Mouse (Mus musculus) ES-E14 (cell line): Measurements from ENCODE around the gene Gpr35. TPM values are rescaled to one million over a fixed set of nuclear protein-coding genes. Genes with fewer than 3 reads are reported as not detected.

Experiments used
- DNase-seq: peaks from one replicate; pipeline ENCODE4 v3.0.0-alpha.2; 2013; ENCODE audit warnings: low read depth, low spot score
- H3K27ac ChIP-seq: 2 replicates; pipeline ENCODE4 v1.5.1; 2012; ENCODE audit warnings: low read depth, mild to moderate bottlenecking, low read length, moderate library complexity, mixed read lengths; ENCODE audit not compliant: poor library complexity, insufficient read depth, severe bottlenecking
- H3K36me3 ChIP-seq: 2 replicates; pipeline ENCODE4 v1.6.1; 2012; ENCODE audit warnings: mild to moderate bottlenecking, low read length, moderate library complexity, mixed read lengths; ENCODE audit not compliant: control insufficient read depth, poor library complexity, insufficient read depth, severe bottlenecking
- H3K4me1 ChIP-seq, 2 experiments: fragments of 150-350 bp in 1 of 2; sonication (generic) in 1 of 2; 2 replicates each; pipeline ENCODE4 v1.6.1; 2012; ENCODE audit warnings: low read length in 2 of 2, mild to moderate bottlenecking in 1 of 2, mixed read lengths in 1 of 2; ENCODE audit not compliant: control insufficient read depth in 2 of 2, insufficient read depth in 2 of 2, poor library complexity in 1 of 2
- H3K4me3 ChIP-seq, 2 experiments: fragments of 150-350 bp in 1 of 2; sonication (generic) in 1 of 2; 2 replicates each; pipeline ENCODE4 v1.5.1; 2012; ENCODE audit warnings: low read length in 2 of 2, low read depth in 1 of 2, mild to moderate bottlenecking in 1 of 2, mixed read lengths in 1 of 2; ENCODE audit not compliant: insufficient read depth in 1 of 2, poor library complexity in 1 of 2, severe bottlenecking in 1 of 2
- H3K9ac ChIP-seq: 2 replicates; pipeline ENCODE4 v1.6.1; 2012; ENCODE audit warnings: low read depth, mild to moderate bottlenecking, low read length, mixed read lengths; ENCODE audit not compliant: poor library complexity, insufficient read depth, severe bottlenecking
- H3K9me3 ChIP-seq: fragments of 150-350 bp; sonication (generic); 2 replicates; pipeline ENCODE4 v1.6.1; 2012; ENCODE audit warnings: low read depth, mild to moderate bottlenecking, low read length; ENCODE audit not compliant: control insufficient read depth, insufficient read depth
- CHD2 ChIP-seq: IDR thresholded peaks from 2 replicates; pipeline ENCODE4 v1.6.1; 2014; ENCODE audit warnings: mild to moderate bottlenecking, low read depth, low read length, inconsistent platforms
- HCFC1 ChIP-seq: IDR thresholded peaks from 2 replicates; pipeline ENCODE4 v1.6.1; 2012; ENCODE audit warnings: low read length, inconsistent platforms, borderline replicate concordance; ENCODE audit not compliant: insufficient read depth
- MAFK ChIP-seq: IDR thresholded peaks from 2 replicates; pipeline ENCODE4 v1.6.1; 2014; ENCODE audit warnings: mild to moderate bottlenecking, low read depth, low read length, inconsistent platforms; ENCODE audit not compliant: insufficient read depth
- ZC3H11A ChIP-seq: IDR thresholded peaks from 2 replicates; pipeline ENCODE4 v1.6.1; 2012; ENCODE audit warnings: low read depth, mild to moderate bottlenecking, inconsistent platforms, low read length, borderline replicate concordance
- ZNF384 ChIP-seq: IDR thresholded peaks from 2 replicates; pipeline ENCODE4 v1.6.1; 2012; ENCODE audit warnings: low read depth, low read length, inconsistent platforms
- in situ Hi-C, 2 experiments: fragments of 600-800 bp; cut with MboI; formaldehyde crosslinking; loops; one replicate each; pipeline ENCODE4 v1.15.1; 2025; ENCODE audit warnings: low sequenced_read_pairs in 2 of 2, inconsistent platforms in 1 of 2; ENCODE audit not compliant: unreplicated experiment in 2 of 2
- total RNA-seq: library from RNA; depleted of rRNA; stranded (reverse); fragments of 300-350 nt; gene quantifications from 2 replicates; pipeline ENCODE4 v1.2.3, GENCODE M21; 2012

Gene Gpr35
- total RNA-seq, 1 experiment = 0.22 TPM

DNA sequence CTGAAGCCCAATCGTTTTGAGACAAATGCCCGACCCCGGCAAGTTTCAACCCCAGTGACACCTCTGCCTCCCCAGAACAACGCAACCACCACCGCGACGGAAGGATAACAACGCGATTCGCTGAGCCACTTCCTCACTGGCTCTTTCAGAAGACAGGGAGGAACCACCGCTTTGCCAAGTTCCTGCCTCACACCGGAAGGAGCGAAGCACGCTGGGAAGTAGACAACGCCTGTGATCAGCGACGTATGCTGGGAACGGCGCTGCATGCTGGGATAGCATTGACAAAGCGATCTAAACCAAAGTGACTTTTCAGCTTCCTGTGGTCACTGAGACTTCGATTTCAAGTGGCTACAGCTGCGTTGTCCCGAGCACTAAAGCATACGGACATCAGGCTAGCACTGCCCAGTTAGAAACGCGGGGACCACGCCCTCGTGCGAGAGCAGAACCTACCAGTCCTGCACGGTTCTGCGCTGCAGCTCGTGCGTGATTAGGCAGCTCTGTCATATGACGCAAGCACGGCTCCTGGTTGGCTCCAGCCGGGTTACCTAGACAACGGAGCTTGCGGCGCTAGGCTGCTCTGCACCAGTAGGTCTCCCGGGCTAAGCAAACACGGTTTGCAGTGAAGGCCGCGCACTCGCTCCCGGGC lies 16.4 kb upstream of the Gpr35 start, which contains the start of gene Capn10:
TSS of gene Capn10 (plus strand) at position 195 of the 646 bp plus-strand sequence.
- H3K9ac ChIP-seq = peak within 1 kb of the TSS; percentile 74
- TF ChIP-seq ZNF384 (no peak), HCFC1 (peak; percentile 69; the same call in 1 of the 2 replicates), CHD2 (peak; percentile 29; the same call in 1 of the 2 replicates), ZC3H11A (no peak)
- no peaks in the 10 kb centered on the region for H3K9me3 ChIP-seq
- DNase-seq = peak; percentile 92
- peaks cover 7% of the 10 kb centered on the region; the same call in 1 of the 2 replicates for H3K36me3 ChIP-seq
- peaks cover 0 to 3% of the 10 kb centered on the region in 2 experiments; a peak in 1 of 4 replicates for H3K4me1 ChIP-seq
- in situ Hi-C loops = no loop called here
- H3K4me3 ChIP-seq = peak within 1 kb of the TSS; percentile 72 to 77
- H3K27ac ChIP-seq = peak within 1 kb of the TSS; percentile 45; the same call in 1 of the 2 replicates

- Histone ChIP-seq H3K36me3 (peaks cover 14% of the 10 kb centered on the region; the same call in 1 of the 2 replicates), H3K27ac (no peak overlapping the region)
- in situ Hi-C loops = no loop called here
Measured at GRCm38 (mm10) chr1:92935054-92935962, 15.4 kb upstream of the Gpr35 start.

GRCm38 (mm10) chr1:92935977-92936376 lies 14.7 kb upstream of the Gpr35 start:
- Histone ChIP-seq H3K9ac (no peak overlapping the region), H3K27ac (no peak overlapping the region), H3K36me3 (peaks cover 14% of the 10 kb centered on the region; the same call in 1 of the 2 replicates), H3K4me3 (no peak overlapping the region), H3K4me1 (peaks cover 0 to 3% of the 10 kb centered on the region in 2 experiments; a peak in 1 of 4 replicates), H3K9me3 (no peaks in the 10 kb centered on the region)
- DNase-seq = no peak
- TF ChIP-seq ZNF384 (no peak), HCFC1 (no peak), ZC3H11A (no peak), CHD2 (no peak), MAFK (no peak)
- in situ Hi-C loops = no loop called here

More at GRCm38 (mm10) chr1:92935054-92935962, 15.4 kb upstream of the Gpr35 start:
- 0 out of 2 replicates have a peak, but pooled peaks have one; percentile 57 for TF ChIP-seq ZNF384
- TF ChIP-seq MAFK = no peak
- H3K9ac ChIP-seq = peak overlapping the region; percentile 74
- H3K4me1 ChIP-seq = peaks cover 0 to 3% of the 10 kb centered on the region in 2 experiments; a peak in 1 of 4 replicates
- DNase-seq = no peak
- H3K4me3 ChIP-seq = peak overlapping the region; percentile 72 to 77
- H3K9me3 ChIP-seq = no peaks in the 10 kb centered on the region

DNA sequence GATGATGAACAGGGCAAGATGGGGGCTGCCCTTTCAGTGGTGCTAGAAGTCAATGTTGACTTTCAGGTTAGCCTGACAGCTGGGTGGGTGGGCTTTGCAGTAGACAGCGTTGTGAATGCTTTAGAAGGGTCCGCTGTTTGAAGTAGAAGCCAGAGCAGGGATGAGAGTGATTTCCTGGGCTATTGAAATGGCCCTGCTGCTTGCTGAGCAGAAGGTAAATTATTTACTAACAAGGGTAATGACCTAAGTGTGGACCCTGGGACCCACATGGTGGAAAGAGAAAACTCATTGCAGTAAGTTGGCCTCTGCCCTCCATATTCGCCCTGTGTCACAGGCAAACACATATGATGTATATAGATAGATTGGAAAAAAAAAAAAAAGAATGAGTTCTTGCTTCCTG lies 14.2 kb upstream of the Gpr35 start:
- no peak overlapping the region for H3K27ac ChIP-seq
- peaks cover 0 to 3% of the 10 kb centered on the region in 2 experiments; a peak in 1 of 4 replicates for H3K4me1 ChIP-seq
- in situ Hi-C loops = no loop called here
- H3K9ac ChIP-seq = no peak overlapping the region
- H3K9me3 ChIP-seq = no peaks in the 10 kb centered on the region
- no peak for DNase-seq
- no peak overlapping the region for H3K4me3 ChIP-seq
- peaks cover 15% of the 10 kb centered on the region; the same call in 1 of the 2 replicates for H3K36me3 ChIP-seq
- TF ChIP-seq MAFK (no peak), HCFC1 (no peak), CHD2 (no peak), ZC3H11A (no peak)
